Mouse (Mus musculus): ENCODE measurements around the gene Slitrk2. TPM values are rescaled to one million over a fixed set of nuclear protein-coding genes. Genes with fewer than 3 reads are reported as not detected.

Gene Slitrk2
- total RNA-seq (2012; rRNA removed) = 0.26 and 0.49 TPM in 2 replicates

- Histone ChIP-seq H3K4me1 (ENCODE audit: control insufficient read depth in 2 of 2, insufficient read depth in 2 of 2, low read length in 2 of 2, poor library complexity in 1 of 2) (no peaks in the 10 kb centered on the region), H3K27ac (ENCODE audit: insufficient read depth, low read depth, low read length, poor library complexity, severe bottlenecking) (no peak within 1 kb of the TSS), H3K9ac (ENCODE audit: insufficient read depth, low read depth, low read length, poor library complexity, severe bottlenecking) (no peak within 1 kb of the TSS), H3K9me3 (ENCODE audit: control insufficient read depth, insufficient read depth, low read depth, low read length) (no peaks in the 10 kb centered on the region), H3K4me3 (ENCODE audit: insufficient read depth in 1 of 2, low read depth in 1 of 2, low read length in 2 of 2, poor library complexity in 1 of 2, severe bottlenecking in 1 of 2) (peak within 1 kb of the TSS in 1 of 2 experiments; percentile 21; a peak in 1 of 4 replicates), H3K36me3 (ENCODE audit: control insufficient read depth, insufficient read depth, low read length, poor library complexity, severe bottlenecking) (no peaks in the 10 kb centered on the region)
- no peak for DNase-seq (ENCODE audit: low read depth, low spot score)
- TF ChIP-seq MAFK (IDR thresholded peaks at IDR 0.05; ENCODE audit: insufficient read depth, low read depth, low read length) (no peak), HCFC1 (IDR thresholded peaks at IDR 0.05; ENCODE audit: borderline replicate concordance, insufficient read depth, low read length) (no peak), ZNF384 (IDR thresholded peaks at IDR 0.05; ENCODE audit: low read depth, low read length) (no peak), ZC3H11A (IDR thresholded peaks at IDR 0.05; ENCODE audit: borderline replicate concordance, low read depth, low read length) (no peak), CHD2 (IDR thresholded peaks at IDR 0.05; ENCODE audit: low read depth, low read length) (no peak)
- in situ Hi-C loops (cut with MboI; ENCODE audit: low sequenced_read_pairs in 2 of 2, unreplicated experiment in 2 of 2) = no loop called here
Measured at GRCm38 (mm10) chrX:66648911-66649620, at the start of gene Slitrk2. Gene Slitrk2 (plus strand): TSS chrX:66649318.

GRCm38 (mm10) chrX:66605490-66605889, 43.6 kb upstream of the Slitrk2 start:
- no peak overlapping the region for H3K4me3 ChIP-seq (ENCODE audit: insufficient read depth in 1 of 2, low read depth in 1 of 2, low read length in 2 of 2, poor library complexity in 1 of 2, severe bottlenecking in 1 of 2)
- DNase-seq (ENCODE audit: low read depth, low spot score) = no peak
- H3K27ac ChIP-seq (ENCODE audit: insufficient read depth, low read depth, low read length, poor library complexity, severe bottlenecking) = no peak overlapping the region
- TF ChIP-seq ZNF384 (IDR thresholded peaks at IDR 0.05; ENCODE audit: low read depth, low read length) (no peak), MAFK (IDR thresholded peaks at IDR 0.05; ENCODE audit: insufficient read depth, low read depth, low read length) (no peak), ZC3H11A (IDR thresholded peaks at IDR 0.05; ENCODE audit: borderline replicate concordance, low read depth, low read length) (no peak)
- H3K36me3 ChIP-seq (ENCODE audit: control insufficient read depth, insufficient read depth, low read length, poor library complexity, severe bottlenecking) = no peaks in the 10 kb centered on the region
- H3K9ac ChIP-seq (ENCODE audit: insufficient read depth, low read depth, low read length, poor library complexity, severe bottlenecking) = no peak overlapping the region
- in situ Hi-C loops (cut with MboI; ENCODE audit: low sequenced_read_pairs in 2 of 2, unreplicated experiment in 2 of 2) = no loop called here
- H3K4me1 ChIP-seq (ENCODE audit: control insufficient read depth in 2 of 2, insufficient read depth in 2 of 2, low read length in 2 of 2, poor library complexity in 1 of 2) = no peaks in the 10 kb centered on the region
- no peaks in the 10 kb centered on the region for H3K9me3 ChIP-seq (ENCODE audit: control insufficient read depth, insufficient read depth, low read depth, low read length)

GRCm38 (mm10) chrX:66652455-66653144, 3.5 kb downstream of the Slitrk2 start:
- in situ Hi-C loops (cut with MboI; ENCODE audit: low sequenced_read_pairs in 2 of 2, unreplicated experiment in 2 of 2) = no loop called here
- H3K36me3 ChIP-seq (ENCODE audit: control insufficient read depth, insufficient read depth, low read length, poor library complexity, severe bottlenecking) = no peaks in the 10 kb centered on the region
- no peaks in the 10 kb centered on the region for H3K4me1 ChIP-seq (ENCODE audit: control insufficient read depth in 2 of 2, insufficient read depth in 2 of 2, low read length in 2 of 2, poor library complexity in 1 of 2)
- H3K4me3 ChIP-seq (ENCODE audit: insufficient read depth in 1 of 2, low read depth in 1 of 2, low read length in 2 of 2, poor library complexity in 1 of 2, severe bottlenecking in 1 of 2) = peak overlapping the region; percentile 17 to 39
- no peak overlapping the region for H3K9ac ChIP-seq (ENCODE audit: insufficient read depth, low read depth, low read length, poor library complexity, severe bottlenecking)
- H3K9me3 ChIP-seq (ENCODE audit: control insufficient read depth, insufficient read depth, low read depth, low read length) = no peaks in the 10 kb centered on the region
- H3K27ac ChIP-seq (ENCODE audit: insufficient read depth, low read depth, low read length, poor library complexity, severe bottlenecking) = no peak overlapping the region
- no peak for DNase-seq (ENCODE audit: low read depth, low spot score)
- TF ChIP-seq HCFC1 (IDR thresholded peaks at IDR 0.05; ENCODE audit: borderline replicate concordance, insufficient read depth, low read length) = no peak
- TF ChIP-seq ZC3H11A (IDR thresholded peaks at IDR 0.05; ENCODE audit: borderline replicate concordance, low read depth, low read length) = no peak
- TF ChIP-seq ZNF384 (IDR thresholded peaks at IDR 0.05; ENCODE audit: low read depth, low read length) = no peak
- TF ChIP-seq CHD2 (IDR thresholded peaks at IDR 0.05; ENCODE audit: low read depth, low read length) = no peak
- TF ChIP-seq MAFK (IDR thresholded peaks at IDR 0.05; ENCODE audit: insufficient read depth, low read depth, low read length) = no peak

DNA sequence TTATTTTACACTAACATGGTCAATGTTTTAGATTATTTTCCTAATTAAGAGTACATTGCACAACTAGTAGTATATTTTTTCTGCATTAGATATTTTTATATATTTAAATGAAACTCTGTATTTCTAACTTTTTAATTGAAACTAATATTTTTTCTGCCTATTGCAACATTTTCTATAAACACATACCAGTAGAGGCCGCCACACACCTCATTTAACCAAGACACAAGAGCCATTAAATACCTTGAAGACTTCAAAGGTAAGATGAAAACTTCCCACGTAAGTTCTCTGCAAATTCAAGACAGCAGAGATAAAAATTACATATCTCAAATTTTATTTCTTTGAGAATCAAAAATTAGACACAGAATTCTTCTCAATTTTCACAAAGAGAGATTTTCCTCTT, 8.2 kb downstream of the Slitrk2 start:
- no peak for DNase-seq (ENCODE audit: low read depth, low spot score)
- in situ Hi-C loops (cut with MboI; ENCODE audit: low sequenced_read_pairs in 2 of 2, unreplicated experiment in 2 of 2) = no loop called here
- no peak overlapping the region for H3K4me3 ChIP-seq (ENCODE audit: insufficient read depth in 1 of 2, low read depth in 1 of 2, low read length in 2 of 2, poor library complexity in 1 of 2, severe bottlenecking in 1 of 2)
- H3K36me3 ChIP-seq (ENCODE audit: control insufficient read depth, insufficient read depth, low read length, poor library complexity, severe bottlenecking) = no peaks in the 10 kb centered on the region
- TF ChIP-seq CHD2 (IDR thresholded peaks at IDR 0.05; ENCODE audit: low read depth, low read length) (no peak), ZNF384 (IDR thresholded peaks at IDR 0.05; ENCODE audit: low read depth, low read length) (no peak), ZC3H11A (IDR thresholded peaks at IDR 0.05; ENCODE audit: borderline replicate concordance, low read depth, low read length) (no peak), MAFK (IDR thresholded peaks at IDR 0.05; ENCODE audit: insufficient read depth, low read depth, low read length) (no peak), HCFC1 (IDR thresholded peaks at IDR 0.05; ENCODE audit: borderline replicate concordance, insufficient read depth, low read length) (no peak)
- H3K9me3 ChIP-seq (ENCODE audit: control insufficient read depth, insufficient read depth, low read depth, low read length) = no peaks in the 10 kb centered on the region
- no peak overlapping the region for H3K27ac ChIP-seq (ENCODE audit: insufficient read depth, low read depth, low read length, poor library complexity, severe bottlenecking)
- no peak overlapping the region for H3K9ac ChIP-seq (ENCODE audit: insufficient read depth, low read depth, low read length, poor library complexity, severe bottlenecking)
- H3K4me1 ChIP-seq (ENCODE audit: control insufficient read depth in 2 of 2, insufficient read depth in 2 of 2, low read length in 2 of 2, poor library complexity in 1 of 2) = no peaks in the 10 kb centered on the region
